Mouse (Mus musculus) right cerebral cortex, postnatal 10 days (tissue): Measurements from ENCODE around the gene Spns3.
A peak's percentile ranks its signal among the peaks of the same experiment; 100 is the strongest.

ENCODE experiments used
- DNase-seq, 2 experiments: peaks; one replicate each; pipeline ENCODE4 v3.0.0; 2021; ENCODE audit warnings: low spot score in 2 of 2

Gene Spns3

GRCm38 (mm10) chr11:72453105-72453953 is 97.0 kb downstream of the Spns3 start:
- DNase-seq: no peak

- DNase-seq: no peak
Measured at GRCm38 (mm10) chr11:72452140-72452665, 98.1 kb downstream of the Spns3 start.

GRCm38 (mm10) chr11:72447475-72447874 is 102.8 kb downstream of the Spns3 start:
- no peak for DNase-seq

GRCm38 (mm10) chr11:72446311-72447105 is 103.8 kb downstream of the Spns3 start:
- DNase-seq: peak in 1 of 2 experiments; percentile 24
